Mouse (Mus musculus) megakaryocyte, embryonic 14.5 days (primary cell): Measurements from ENCODE around the gene Ifitm2. TPM values are rescaled to one million over a fixed set of nuclear protein-coding genes. Genes with fewer than 3 reads are reported as not detected.
A peak's percentile ranks its signal among the peaks of the same experiment; 100 is the strongest.
"Not testable (repeated sequence)": the region's sequence is repeated elsewhere in the genome, so short reads cannot be mapped to it uniquely, and the experiment has no call there.

Source experiments
- H3K27me3 ChIP-seq: replicated peaks from 2 replicates; pipeline ENCODE3; 2012; ENCODE audit warnings: inconsistent platforms
- H3K36me3 ChIP-seq: replicated peaks from 2 replicates; pipeline ENCODE3; 2012; ENCODE audit warnings: low read length, inconsistent platforms, mixed read lengths
- H3K4me1 ChIP-seq: 2 replicates; pipeline ENCODE4 v1.6.1; 2012; ENCODE audit warnings: inconsistent platforms
- H3K4me3 ChIP-seq: replicated peaks from 2 replicates; pipeline ENCODE3; 2012; ENCODE audit warnings: moderate library complexity, mild to moderate bottlenecking, inconsistent platforms
- H3K9me3 ChIP-seq: 2 replicates; pipeline ENCODE4 v1.6.1; 2012; ENCODE audit warnings: inconsistent platforms
- FLI1 ChIP-seq: IDR thresholded peaks from 2 replicates; pipeline ENCODE4 v1.6.1; 2012; ENCODE audit warnings: low read length, inconsistent platforms, mixed read lengths
- GATA1 ChIP-seq: IDR thresholded peaks from 3 replicates; pipeline ENCODE4 v1.6.1; 2012; ENCODE audit warnings: mixed read lengths, low read length, inconsistent platforms, borderline replicate concordance
- polyA plus RNA-seq: library from polyadenylated mRNA; stranded (reverse); fragments of >175 nt; gene quantifications from 2 replicates; pipeline ENCODE4 v1.2.3, GENCODE M21; 2012; ENCODE audit warnings: low replicate concordance; ENCODE audit not compliant: insufficient read depth

The Ifitm2 gene
- polyA plus RNA-seq, 1 experiment = 722 TPM

DNA sequence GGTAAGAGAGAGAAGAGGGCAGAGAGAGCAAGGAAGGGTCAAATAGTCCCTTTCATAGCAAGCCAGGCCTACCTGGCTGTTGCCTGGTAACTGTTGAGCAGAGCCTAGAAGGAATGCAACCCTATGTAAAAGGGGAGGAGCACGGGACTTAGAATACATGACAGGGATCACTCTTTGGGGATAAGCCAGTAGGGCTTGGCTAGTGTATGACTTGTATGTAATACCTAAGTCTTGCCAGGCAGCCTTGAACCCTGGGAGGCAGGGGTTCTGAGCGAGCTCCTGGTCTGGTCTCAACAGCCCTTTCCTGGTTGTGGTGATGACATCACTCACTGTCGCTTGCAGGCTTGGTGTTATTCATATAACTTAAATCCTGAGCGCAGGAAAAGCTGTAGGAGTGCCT, 33.2 kb upstream of the Ifitm2 start:
- H3K4me3 ChIP-seq = no peak overlapping the region
- no peaks in the 10 kb centered on the region for H3K27me3 ChIP-seq
- TF ChIP-seq GATA1 = no peak
- no peak for TF ChIP-seq FLI1
- H3K36me3 ChIP-seq = peaks cover 7% of the 10 kb centered on the region
- H3K4me1 ChIP-seq = peaks cover 68% of the 10 kb centered on the region
- peaks cover 6% of the 10 kb centered on the region for H3K9me3 ChIP-seq

DNA sequence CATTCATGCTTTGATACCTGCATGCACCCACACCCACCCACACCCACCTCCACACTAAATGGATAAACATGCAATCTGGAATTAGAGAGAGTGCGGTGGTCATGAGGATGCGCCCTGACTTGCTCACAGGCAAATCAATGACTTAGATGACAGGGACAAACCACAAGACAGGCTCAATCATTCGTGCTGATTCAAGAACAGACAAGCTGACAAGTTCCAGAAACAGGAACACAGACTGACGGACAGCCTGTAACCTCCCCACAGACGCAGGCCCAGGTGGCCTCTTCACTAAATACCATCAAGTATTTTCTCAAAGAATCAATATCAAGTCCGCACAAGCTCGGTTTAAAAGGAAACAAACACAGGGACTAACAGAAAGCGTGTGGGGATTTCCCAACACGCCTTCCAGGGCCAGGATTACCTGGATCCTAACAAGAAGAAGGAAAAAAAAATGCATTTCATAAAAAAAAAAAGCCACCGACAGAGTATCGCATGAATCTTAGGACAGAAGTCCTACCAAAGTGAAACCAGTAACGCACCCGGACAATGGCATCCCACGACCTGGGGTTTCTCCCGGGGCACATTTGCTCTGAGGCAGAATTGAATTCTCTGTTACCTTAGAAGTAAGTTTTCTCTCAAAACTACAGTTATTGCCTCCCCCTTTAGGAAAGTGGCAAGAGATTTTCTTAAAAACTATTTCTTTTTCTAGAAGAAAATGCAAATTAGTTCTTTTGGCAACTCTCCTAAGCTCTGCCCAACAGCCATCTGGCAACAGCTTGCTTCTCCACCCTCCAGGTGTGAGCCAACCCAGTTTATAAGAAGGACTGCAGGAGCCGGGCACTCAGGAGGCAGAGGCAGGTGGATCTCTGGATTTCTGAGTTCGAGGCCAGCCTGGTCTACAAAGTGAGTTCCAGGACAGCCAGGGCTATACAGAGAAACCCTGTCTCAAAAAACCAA, 31.7 kb upstream of the Ifitm2 start:
- Histone ChIP-seq H3K4me1 (peaks cover 80% of the 10 kb centered on the region), H3K9me3 (peaks cover 6% of the 10 kb centered on the region), H3K27me3 (no peaks in the 10 kb centered on the region), H3K4me3 (no peak overlapping the region), H3K36me3 (peaks cover 10% of the 10 kb centered on the region)
- TF ChIP-seq GATA1 (no peak), FLI1 (no peak)

DNA sequence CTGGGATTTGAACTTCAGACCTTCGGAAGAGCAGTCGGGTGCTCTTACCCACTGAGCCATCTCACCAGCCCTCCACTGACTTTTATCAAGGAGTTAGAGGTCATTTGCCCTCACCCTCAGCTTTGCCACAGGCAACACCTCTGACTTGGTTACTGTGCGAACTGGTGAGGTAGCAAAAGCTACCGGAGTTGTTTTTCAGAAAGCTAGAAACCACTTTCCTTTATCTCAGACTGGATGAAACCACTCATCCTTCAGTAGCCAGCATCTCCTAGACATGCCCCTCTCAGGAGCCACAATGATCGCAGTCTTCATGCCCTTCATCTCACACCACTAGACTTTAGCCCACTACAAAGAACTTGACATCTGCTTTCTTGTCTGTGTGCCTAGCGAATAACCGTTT, 27.2 kb upstream of the Ifitm2 start:
- H3K4me1 ChIP-seq = peaks cover 65% of the 10 kb centered on the region
- no peak overlapping the region for H3K4me3 ChIP-seq
- peaks cover 6% of the 10 kb centered on the region for H3K9me3 ChIP-seq
- H3K27me3 ChIP-seq = no peaks in the 10 kb centered on the region
- TF ChIP-seq FLI1 (no peak), GATA1 (no peak)
- H3K36me3 ChIP-seq = peaks cover 10% of the 10 kb centered on the region

DNA sequence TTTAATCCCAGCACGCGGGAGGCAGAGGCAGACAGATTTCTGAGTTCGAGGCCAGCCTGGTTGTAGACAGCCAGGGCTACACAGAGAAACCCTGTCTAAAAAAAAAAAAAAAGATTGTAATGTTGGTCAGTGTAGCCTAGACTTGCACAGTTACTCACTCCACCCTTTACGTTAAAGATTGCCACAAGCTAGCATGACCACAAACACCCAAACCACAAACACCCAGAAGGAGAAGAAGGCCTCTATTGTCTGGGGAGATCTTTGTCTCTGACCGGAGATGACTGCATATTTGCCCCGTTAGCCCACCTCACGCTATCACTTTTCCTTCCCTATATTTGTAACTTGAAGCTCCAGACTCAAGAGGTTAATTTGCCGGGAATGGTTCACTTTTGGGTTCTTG, 25.9 kb upstream of the Ifitm2 start:
- H3K36me3 ChIP-seq = peaks cover 10% of the 10 kb centered on the region
- peaks cover 57% of the 10 kb centered on the region for H3K4me1 ChIP-seq
- TF ChIP-seq GATA1 = no peak
- TF ChIP-seq FLI1 = no peak
- peak overlapping the region; percentile 33 for H3K4me3 ChIP-seq
- H3K27me3 ChIP-seq = no peaks in the 10 kb centered on the region
- peaks cover 6% of the 10 kb centered on the region for H3K9me3 ChIP-seq

DNA sequence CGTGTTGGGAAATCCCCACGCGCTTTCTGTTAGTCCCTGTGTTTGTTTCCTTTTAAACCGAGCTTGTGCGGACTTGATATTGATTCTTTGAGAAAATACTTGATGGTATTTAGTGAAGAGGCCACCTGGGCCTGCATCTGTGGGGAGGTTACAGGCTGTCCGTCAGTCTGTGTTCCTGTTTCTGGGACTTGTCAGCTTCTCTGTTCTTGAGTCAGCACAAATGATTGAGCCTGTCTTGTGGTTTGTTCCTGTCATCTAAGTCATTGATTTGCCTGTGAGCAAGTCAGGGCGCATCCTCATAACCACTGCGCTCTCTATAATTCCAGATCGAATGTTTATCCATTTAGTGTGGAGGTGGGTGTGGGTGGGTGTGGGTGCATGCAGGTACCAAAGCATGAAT, 20.9 kb upstream of the Ifitm2 start:
- H3K4me1 ChIP-seq = peaks cover 60% of the 10 kb centered on the region
- H3K27me3 ChIP-seq, H3K4me3 ChIP-seq, H3K9me3 ChIP-seq, H3K36me3 ChIP-seq: not testable (repeated sequence)

DNA sequence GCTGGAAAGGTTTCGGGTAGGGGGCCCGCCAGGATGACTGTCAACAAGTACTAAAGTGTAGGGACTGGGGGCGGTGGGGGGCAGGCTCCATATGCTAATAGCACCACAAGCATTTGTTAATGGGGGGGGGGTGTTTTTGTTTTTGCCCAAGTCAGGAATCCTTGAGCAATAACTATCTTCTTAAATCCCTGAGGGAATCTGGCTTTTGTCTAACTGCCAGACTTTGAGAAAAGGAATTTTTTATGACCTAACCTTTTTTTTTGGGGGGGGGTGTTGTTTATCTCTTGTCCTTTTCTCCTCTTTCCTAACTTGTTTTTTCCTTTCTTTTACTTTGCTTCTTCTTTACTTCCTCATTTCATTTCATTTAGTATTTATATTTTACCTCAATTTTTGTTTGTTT, 19.7 kb upstream of the Ifitm2 start:
- H3K9me3 ChIP-seq = no peaks in the 10 kb centered on the region
- TF ChIP-seq FLI1 (no peak), GATA1 (no peak)
- H3K4me1 ChIP-seq = peaks cover 63% of the 10 kb centered on the region
- no peak overlapping the region for H3K4me3 ChIP-seq
- no peaks in the 10 kb centered on the region for H3K27me3 ChIP-seq
- H3K36me3 ChIP-seq = peaks cover 19% of the 10 kb centered on the region

DNA sequence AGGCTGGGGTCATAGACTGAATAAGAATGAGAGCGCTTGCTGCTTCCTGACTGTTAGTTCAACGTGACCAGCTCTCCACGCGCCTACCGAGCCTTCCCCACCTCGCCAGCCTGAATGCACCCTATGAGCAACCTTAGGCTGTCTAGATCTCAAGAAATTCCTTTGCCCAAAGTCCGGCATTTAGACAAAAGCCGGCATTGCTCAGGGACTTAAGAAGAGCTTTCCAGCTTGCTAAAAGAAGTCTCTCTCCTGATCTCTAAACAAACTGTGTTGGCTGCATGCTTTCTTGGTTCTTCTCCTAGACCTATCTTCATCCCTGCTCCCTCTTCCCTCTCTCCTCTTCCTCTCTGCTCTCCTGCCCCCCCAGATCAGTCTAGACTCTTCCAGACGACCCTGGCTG, 19.2 kb upstream of the Ifitm2 start:
- peaks cover 25% of the 10 kb centered on the region for H3K36me3 ChIP-seq
- H3K4me3 ChIP-seq = peak overlapping the region; percentile 73
- TF ChIP-seq GATA1 (no peak), FLI1 (no peak)
- H3K27me3 ChIP-seq = no peaks in the 10 kb centered on the region
- H3K9me3 ChIP-seq = no peaks in the 10 kb centered on the region
- H3K4me1 ChIP-seq = peaks cover 63% of the 10 kb centered on the region

DNA sequence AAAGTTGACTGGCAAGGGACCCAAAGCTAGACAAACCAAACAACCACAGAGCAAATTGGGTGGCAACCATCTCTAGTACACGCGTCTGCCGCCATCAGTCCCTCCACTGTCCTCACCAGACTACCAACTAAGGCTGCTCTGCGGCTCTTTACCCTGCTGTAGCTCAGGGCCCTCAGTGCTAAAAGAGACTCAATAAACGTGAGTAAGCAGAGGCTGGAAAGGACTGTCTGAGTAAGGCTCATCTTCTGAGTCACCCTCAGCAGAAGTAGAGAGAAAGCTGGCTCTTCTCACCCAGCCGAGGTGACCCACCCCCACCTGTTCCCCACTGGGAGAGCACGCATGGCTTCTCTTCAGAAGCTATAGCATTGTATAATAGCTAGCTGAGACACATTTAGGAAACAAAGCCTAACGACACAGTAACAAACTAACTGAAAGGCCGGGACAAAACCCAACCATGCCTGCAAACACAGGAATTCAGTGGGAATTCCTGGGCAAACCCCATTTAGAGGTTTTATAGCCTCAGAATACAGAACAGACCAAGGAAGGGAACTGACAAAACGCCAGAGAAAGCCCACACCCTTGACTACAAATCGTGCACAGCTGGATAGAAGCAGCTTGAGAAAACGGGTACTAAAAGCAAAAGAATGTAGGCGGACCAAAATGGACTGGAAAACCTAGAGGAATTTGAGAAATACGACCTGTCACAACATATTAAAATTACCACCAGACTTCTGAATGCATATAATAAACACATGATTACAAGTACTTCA, 17.8 kb upstream of the Ifitm2 start:
- H3K36me3 ChIP-seq = peaks cover 28% of the 10 kb centered on the region
- H3K4me3 ChIP-seq = no peak overlapping the region
- TF ChIP-seq FLI1 (no peak), GATA1 (no peak)
- no peaks in the 10 kb centered on the region for H3K27me3 ChIP-seq
- H3K4me1 ChIP-seq = peaks cover 71% of the 10 kb centered on the region
- no peaks in the 10 kb centered on the region for H3K9me3 ChIP-seq

DNA sequence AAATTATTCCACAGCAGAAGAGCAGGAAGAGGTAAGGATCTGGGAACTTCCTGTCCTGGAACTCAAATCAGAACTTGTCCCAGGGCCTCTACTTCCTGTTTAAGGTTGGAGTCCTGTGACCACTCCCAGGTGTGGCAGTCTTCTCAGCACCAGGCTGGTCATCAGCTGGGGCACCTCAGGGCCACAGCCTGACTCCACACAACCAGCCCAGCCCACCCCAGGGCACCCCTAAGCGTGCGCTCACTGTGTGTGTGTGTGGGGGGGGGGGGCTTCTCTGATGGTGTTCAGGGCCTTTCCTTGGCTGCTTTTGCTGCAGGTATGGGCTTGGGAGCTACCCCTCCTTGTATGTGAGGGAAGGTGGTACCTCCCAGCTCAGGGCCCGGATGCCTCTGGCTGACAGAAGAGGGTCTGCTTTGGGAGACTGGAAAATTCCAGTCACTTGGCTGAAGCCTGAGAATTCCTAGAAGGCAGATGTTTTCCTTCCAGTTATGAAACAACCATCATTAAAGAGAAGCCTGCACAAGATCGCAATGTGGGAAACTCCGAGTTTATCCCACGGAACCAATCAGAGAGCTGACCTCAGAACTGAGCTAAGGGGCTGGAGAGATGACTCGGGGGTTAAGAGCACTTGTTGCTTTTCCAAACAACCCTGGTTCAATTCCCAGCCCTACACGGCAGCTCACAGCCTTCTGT, 15.8 kb upstream of the Ifitm2 start:
- Histone ChIP-seq H3K9me3 (no peaks in the 10 kb centered on the region), H3K27me3 (no peaks in the 10 kb centered on the region), H3K4me1 (peaks cover 85% of the 10 kb centered on the region), H3K4me3 (peak overlapping the region; percentile 56), H3K36me3 (peaks cover 28% of the 10 kb centered on the region)
- no peak for TF ChIP-seq GATA1
- TF ChIP-seq FLI1 = no peak
